Mouse (Mus musculus): ENCODE results near the gene Micu1. TPM values are rescaled to one million over a fixed set of nuclear protein-coding genes. Genes with fewer than 3 reads are reported as not detected.

Gene Micu1
- polyA plus RNA-seq, 1 experiment from 2014 or later, result 40.4 TPM

DNA sequence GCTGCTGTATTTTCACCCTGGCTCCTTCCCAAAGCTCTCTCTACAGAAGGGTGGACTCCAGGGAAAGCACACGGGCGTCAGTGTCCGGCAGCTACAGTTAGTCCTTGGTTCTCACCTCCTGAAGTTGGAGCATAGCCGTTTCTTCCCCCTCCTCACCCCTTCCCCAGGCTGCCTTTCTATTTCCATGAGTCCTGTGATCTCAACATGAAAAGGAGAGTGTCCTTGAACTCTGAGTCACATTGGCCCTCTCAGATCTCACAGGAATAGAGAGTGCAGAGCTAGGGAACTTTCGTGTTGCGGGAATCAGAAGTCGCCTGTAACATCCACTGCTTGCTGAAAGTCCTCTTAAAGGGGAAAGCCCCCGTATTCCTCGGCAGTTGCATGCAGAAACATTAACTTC is 116.9 kb downstream of the Micu1 start:
- no peak for ATAC-seq
- no peak overlapping the region for H3K27ac ChIP-seq
- no peaks in the 10 kb centered on the region for H3K27me3 ChIP-seq (replicated peaks)
- H3K4me3 ChIP-seq, result no peak overlapping the region
- no peak overlapping the region for H3K9ac ChIP-seq
- 80% methylated on average over 9 of the region's 9 CpGs for WGBS (ENCODE audit: insufficient replicate concordance)
- H3K4me2 ChIP-seq, result no peak overlapping the region
- H3K4me1 ChIP-seq, result peaks cover 14% of the 10 kb centered on the region
- H3K36me3 ChIP-seq, result no peaks in the 10 kb centered on the region
- no peaks in the 10 kb centered on the region for H3K9me3 ChIP-seq (replicated peaks)

GRCm38 (mm10) chr10:59820886-59821285 is 118.6 kb downstream of the Micu1 start:
- Histone ChIP-seq H3K4me2 (no peak overlapping the region), H3K9me3 (replicated peaks) (no peaks in the 10 kb centered on the region), H3K4me1 (peaks cover 5% of the 10 kb centered on the region), H3K36me3 (no peaks in the 10 kb centered on the region), H3K27ac (no peak overlapping the region), H3K27me3 (replicated peaks) (no peaks in the 10 kb centered on the region), H3K9ac (no peak overlapping the region), H3K4me3 (no peak overlapping the region)
- no peak for ATAC-seq
- WGBS (ENCODE audit: insufficient replicate concordance), result 79% methylated on average over 5 of the region's 5 CpGs

- Histone ChIP-seq H3K27ac (no peak overlapping the region), H3K4me2 (no peak overlapping the region), H3K36me3 (no peaks in the 10 kb centered on the region), H3K4me1 (peaks cover 5% of the 10 kb centered on the region), H3K9me3 (replicated peaks) (no peaks in the 10 kb centered on the region), H3K9ac (no peak overlapping the region), H3K27me3 (replicated peaks) (no peaks in the 10 kb centered on the region), H3K4me3 (no peak overlapping the region)
- 73% methylated on average over 7 of the region's 7 CpGs for WGBS (ENCODE audit: insufficient replicate concordance)
- ATAC-seq, result no peak
These were observed 119.2 kb downstream of the Micu1 start for GRCm38 (mm10) chr10:59821334-59822066.

DNA sequence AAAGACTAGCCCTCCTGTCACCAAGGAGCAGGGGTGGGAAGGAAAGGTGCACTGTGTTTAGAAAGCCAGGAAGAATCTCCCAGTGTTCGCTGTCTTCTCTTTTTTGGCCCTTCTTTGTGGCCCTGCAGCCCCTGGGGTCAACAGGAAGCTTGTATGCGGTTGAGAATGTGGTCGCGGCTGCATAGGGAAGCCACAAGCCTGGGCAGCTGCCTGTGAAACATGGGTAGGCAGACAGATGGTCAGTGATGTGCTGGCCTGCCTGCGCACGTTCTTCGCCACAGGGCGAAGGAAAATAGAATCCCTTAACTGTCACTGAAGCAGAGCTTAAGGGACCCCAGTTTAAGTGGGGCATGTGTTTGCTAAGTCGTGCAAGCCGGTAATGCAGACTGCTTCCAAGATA is 120.6 kb downstream of the Micu1 start:
- no peak for ATAC-seq
- Histone ChIP-seq H3K27ac (peak overlapping the region; percentile 25; the same call in 1 of the 2 replicates), H3K4me1 (peaks cover 5% of the 10 kb centered on the region), H3K4me2 (no peak overlapping the region), H3K27me3 (replicated peaks) (no peaks in the 10 kb centered on the region), H3K4me3 (no peak overlapping the region), H3K36me3 (peaks cover 9% of the 10 kb centered on the region), H3K9me3 (replicated peaks) (no peaks in the 10 kb centered on the region), H3K9ac (no peak overlapping the region)
- 49% methylated on average over 10 of the region's 10 CpGs for WGBS (ENCODE audit: insufficient replicate concordance)

GRCm38 (mm10) chr10:59825137-59825812 is 123.0 kb downstream of the Micu1 start:
- Histone ChIP-seq H3K36me3 (peaks cover 31% of the 10 kb centered on the region), H3K4me3 (no peak overlapping the region), H3K27me3 (replicated peaks) (no peaks in the 10 kb centered on the region), H3K9ac (no peak overlapping the region), H3K4me1 (peaks cover 5% of the 10 kb centered on the region), H3K4me2 (no peak overlapping the region), H3K9me3 (replicated peaks) (0 out of 2 replicates have a peak, but pooled peaks cover 4% of the 10 kb centered on the region), H3K27ac (no peak overlapping the region)
- 71% methylated on average over 16 of the region's 16 CpGs for WGBS (ENCODE audit: insufficient replicate concordance)
- no peak for ATAC-seq

GRCm38 (mm10) chr10:59829886-59830285 is 127.6 kb downstream of the Micu1 start:
- no peak for ATAC-seq
- no peak overlapping the region for H3K4me2 ChIP-seq
- WGBS (ENCODE audit: insufficient replicate concordance), result 81% methylated on average over 6 of the region's 6 CpGs
- 0 out of 2 replicates have a peak, but pooled peaks cover 4% of the 10 kb centered on the region for H3K9me3 ChIP-seq (replicated peaks)
- no peak overlapping the region for H3K9ac ChIP-seq
- no peaks in the 10 kb centered on the region for H3K27me3 ChIP-seq (replicated peaks)
- H3K4me1 ChIP-seq, result no peaks in the 10 kb centered on the region; the same call in 1 of the 2 replicates
- H3K36me3 ChIP-seq, result peaks cover 41% of the 10 kb centered on the region
- no peak overlapping the region for H3K4me3 ChIP-seq
- no peak overlapping the region for H3K27ac ChIP-seq

- Histone ChIP-seq H3K36me3 (peaks cover 44% of the 10 kb centered on the region), H3K27ac (peak overlapping the region; percentile 67; the same call in 1 of the 2 replicates), H3K9me3 (replicated peaks) (0 out of 2 replicates have a peak, but pooled peaks cover 4% of the 10 kb centered on the region), H3K4me3 (no peak overlapping the region), H3K9ac (no peak overlapping the region), H3K27me3 (replicated peaks) (no peaks in the 10 kb centered on the region), H3K4me1 (no peaks in the 10 kb centered on the region), H3K4me2 (no peak overlapping the region)
- no peak; the same call in 1 of the 2 replicates for ATAC-seq
- 16% methylated on average over 7 of the region's 7 CpGs for WGBS (ENCODE audit: insufficient replicate concordance)
These were observed 129.7 kb downstream of the Micu1 start for GRCm38 (mm10) chr10:59831950-59832349.

GRCm38 (mm10) chr10:59835301-59836155 is 133.3 kb downstream of the Micu1 start:
- peaks cover 13% of the 10 kb centered on the region for H3K36me3 ChIP-seq
- H3K4me1 ChIP-seq, result no peaks in the 10 kb centered on the region
- H3K9me3 ChIP-seq (replicated peaks), result no peaks in the 10 kb centered on the region
- no peak overlapping the region for H3K4me2 ChIP-seq
- 77% methylated on average over 14 of the region's 14 CpGs for WGBS (ENCODE audit: insufficient replicate concordance)
- no peak overlapping the region for H3K4me3 ChIP-seq
- no peaks in the 10 kb centered on the region for H3K27me3 ChIP-seq (replicated peaks)
- no peak for ATAC-seq
- H3K27ac ChIP-seq, result no peak overlapping the region
- H3K9ac ChIP-seq, result no peak overlapping the region

GRCm38 (mm10) chr10:59837490-59837889 is 135.2 kb downstream of the Micu1 start:
- Histone ChIP-seq H3K27me3 (replicated peaks) (no peaks in the 10 kb centered on the region), H3K9ac (no peak overlapping the region), H3K4me2 (no peak overlapping the region), H3K9me3 (replicated peaks) (no peaks in the 10 kb centered on the region), H3K36me3 (peaks cover 10% of the 10 kb centered on the region), H3K4me1 (no peaks in the 10 kb centered on the region), H3K27ac (no peak overlapping the region), H3K4me3 (no peak overlapping the region)
- 89% methylated on average over 5 of the region's 5 CpGs for WGBS (ENCODE audit: insufficient replicate concordance)
- ATAC-seq, result no peak

DNA sequence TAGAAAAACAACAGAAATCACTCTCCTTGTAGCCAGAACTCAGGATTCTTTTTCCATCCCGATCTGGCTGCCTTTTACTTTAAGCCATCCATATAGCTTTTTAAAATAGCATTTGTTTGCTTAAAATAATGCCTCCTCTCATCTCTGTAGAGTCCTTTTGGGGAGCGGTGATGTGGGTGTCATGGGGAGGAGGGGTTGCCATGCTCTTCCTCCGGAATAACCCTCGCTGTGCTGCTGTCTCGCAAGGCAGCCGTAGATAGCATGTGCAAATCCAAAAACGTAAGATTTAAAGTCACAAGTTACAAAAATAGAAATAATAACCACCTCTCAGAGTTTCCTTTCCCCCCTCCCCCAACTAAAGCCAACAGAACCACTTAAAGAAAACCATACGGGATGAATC is 139.2 kb downstream of the Micu1 start:
- Histone ChIP-seq H3K4me1 (no peaks in the 10 kb centered on the region), H3K4me3 (no peak overlapping the region), H3K36me3 (0 out of 2 replicates have a peak, but pooled peaks cover under 1% of the 10 kb centered on the region), H3K4me2 (no peak overlapping the region), H3K27ac (no peak overlapping the region), H3K9ac (no peak overlapping the region), H3K9me3 (replicated peaks) (no peaks in the 10 kb centered on the region), H3K27me3 (replicated peaks) (no peaks in the 10 kb centered on the region)
- 84% methylated on average over 8 of the region's 8 CpGs for WGBS (ENCODE audit: insufficient replicate concordance)
- ATAC-seq, result no peak

DNA sequence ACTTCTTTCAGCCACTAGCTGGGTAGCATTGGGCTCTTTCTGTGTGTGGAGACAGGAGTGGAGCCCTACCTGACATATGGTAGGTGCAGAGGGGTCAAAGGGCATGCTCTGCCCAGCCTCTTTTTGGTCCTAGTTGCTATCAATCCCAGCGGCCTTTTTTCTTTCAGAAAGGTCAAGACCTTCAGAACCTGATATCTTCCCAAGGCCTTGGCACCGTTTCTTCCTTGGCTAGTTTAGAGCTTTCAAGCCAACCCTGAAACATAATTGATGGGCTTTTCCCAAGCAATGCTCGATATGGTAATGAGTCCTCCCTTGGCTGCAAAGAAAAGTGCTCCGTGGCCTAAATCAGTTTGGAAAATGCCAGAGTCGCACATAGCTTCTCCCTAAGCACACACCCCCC is 140.8 kb downstream of the Micu1 start:
- WGBS (ENCODE audit: insufficient replicate concordance), result 50% methylated on average over 5 of the region's 5 CpGs

GRCm38 (mm10) chr10:59844686-59845085 is 142.4 kb downstream of the Micu1 start:
- 80% methylated on average over 9 of the region's 9 CpGs for WGBS (ENCODE audit: insufficient replicate concordance)
- H3K27me3 ChIP-seq (replicated peaks), result no peaks in the 10 kb centered on the region

More for the DNA sequence above, 140.8 kb downstream of the Micu1 start:
- H3K36me3 ChIP-seq, result no peaks in the 10 kb centered on the region
- H3K4me1 ChIP-seq, result no peaks in the 10 kb centered on the region
- H3K27me3 ChIP-seq (replicated peaks), result no peaks in the 10 kb centered on the region
- H3K4me3 ChIP-seq, result no peak overlapping the region
- no peak overlapping the region for H3K27ac ChIP-seq
- no peak overlapping the region for H3K9ac ChIP-seq
- no peaks in the 10 kb centered on the region for H3K9me3 ChIP-seq (replicated peaks)
- ATAC-seq, result no peak
- no peak overlapping the region for H3K4me2 ChIP-seq

More at GRCm38 (mm10) chr10:59844686-59845085, 142.4 kb downstream of the Micu1 start:
- Histone ChIP-seq H3K4me2 (no peak overlapping the region), H3K9ac (no peak overlapping the region), H3K4me3 (no peak overlapping the region), H3K36me3 (no peaks in the 10 kb centered on the region), H3K4me1 (no peaks in the 10 kb centered on the region; the same call in 1 of the 2 replicates), H3K9me3 (replicated peaks) (no peaks in the 10 kb centered on the region), H3K27ac (no peak overlapping the region)
- ATAC-seq, result no peak
